Mouse (Mus musculus) gastrocnemius, postnatal 4 days (tissue): ENCODE data around the gene Gm19426. TPM values are rescaled to one million over a fixed set of nuclear protein-coding genes. Genes with fewer than 3 reads are reported as not detected.

Experiments
- DNase-seq, 2 experiments: peaks; one replicate each; pipeline ENCODE4 v3.0.0; 2021 to 2022; ENCODE audit warnings: low spot score in 2 of 2, mixed read lengths in 2 of 2
- microRNA-seq: library from miRNA; unstranded; fragments of <30 nt; microRNA quantifications from one replicate; pipeline ENCODE4 v1.2.0, GENCODE M21; 2021
- total RNA-seq, 2 experiments: library from RNA; stranded (reverse); gene quantifications; 2 replicates each; pipeline ENCODE4 v1.2.3; 2021

The Gm19426 gene
- total RNA-seq, 2 experiments from 2014 or later = 4.0 to 6.3 TPM

DNA sequence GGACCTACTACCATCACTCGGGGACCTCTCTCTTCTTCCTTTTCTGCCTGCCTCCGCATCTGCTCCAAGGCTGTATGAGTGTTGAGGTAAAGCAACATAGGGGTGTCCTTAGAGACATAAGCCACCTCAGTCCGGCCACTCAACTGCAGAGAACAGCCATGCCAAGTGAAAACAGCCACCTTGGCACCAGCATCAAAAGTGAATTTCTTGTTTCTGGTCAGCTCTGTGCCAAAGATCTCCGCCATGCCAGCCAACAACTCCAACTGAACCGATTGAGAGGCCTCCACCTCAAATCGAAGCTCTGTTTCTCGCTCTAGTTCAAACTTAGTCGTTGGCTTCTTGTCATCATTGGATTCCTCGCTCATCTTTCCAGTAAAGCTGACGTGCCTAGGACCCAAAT lies 17.7 kb downstream of the Gm19426 start:
- no peak for DNase-seq

DNA sequence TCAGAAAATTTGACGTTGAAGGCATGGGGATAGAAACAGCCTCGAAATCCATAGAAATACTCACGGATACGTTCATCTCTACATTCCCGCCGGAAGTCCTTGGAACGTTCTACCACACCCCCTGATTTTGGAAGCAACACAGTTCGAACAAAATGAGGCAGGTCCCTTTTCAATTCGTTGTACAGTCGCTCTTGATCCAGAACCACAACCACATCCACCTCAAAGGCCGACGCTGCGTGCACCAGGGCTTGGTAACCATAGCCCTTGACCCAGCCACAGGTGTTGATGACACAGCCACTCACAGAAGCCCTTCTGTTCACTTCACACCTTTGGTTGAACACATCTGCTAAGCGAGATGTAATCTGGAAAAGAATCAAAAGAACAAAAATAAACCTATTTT lies 19.6 kb downstream of the Gm19426 start:
- no peak for DNase-seq

DNA sequence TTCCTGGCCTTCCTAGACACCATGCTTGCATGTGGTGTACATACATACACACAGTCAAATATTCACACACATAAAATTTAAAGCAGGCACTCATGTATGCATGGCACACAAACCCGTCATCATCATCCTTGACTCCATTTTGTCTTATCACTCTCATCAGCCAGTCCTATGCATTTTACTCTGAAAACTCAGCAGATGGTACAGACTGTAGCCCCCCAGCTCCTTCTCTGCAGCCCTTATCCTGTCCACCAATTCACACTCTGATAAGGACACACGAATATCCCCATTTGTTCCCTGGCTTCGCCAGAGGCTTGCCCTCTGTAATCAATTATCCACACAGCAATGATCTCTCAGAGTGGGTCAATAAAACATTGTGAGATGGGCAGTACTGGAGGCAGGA lies 22.3 kb downstream of the Gm19426 start:
- no peak for DNase-seq

DNA sequence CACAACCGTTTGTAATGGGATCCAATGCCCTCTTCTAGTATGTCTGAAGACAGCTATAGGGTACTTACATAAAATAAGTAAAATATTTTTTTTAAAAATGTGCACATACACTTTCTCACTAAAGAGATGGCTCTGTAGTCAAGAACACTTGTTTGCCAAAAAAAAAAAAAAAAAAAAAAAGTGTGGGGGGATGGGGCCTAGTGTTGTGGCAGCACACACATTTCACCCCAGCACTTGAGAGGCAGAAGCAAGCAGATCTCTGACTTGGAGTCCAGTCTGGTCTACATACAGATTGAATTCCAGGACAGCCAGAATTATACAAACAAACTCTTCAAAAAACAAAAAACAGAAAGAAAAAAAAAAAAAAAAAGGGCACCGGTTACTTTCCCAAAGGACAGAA lies 22.7 kb downstream of the Gm19426 start:
- DNase-seq = no peak

DNA sequence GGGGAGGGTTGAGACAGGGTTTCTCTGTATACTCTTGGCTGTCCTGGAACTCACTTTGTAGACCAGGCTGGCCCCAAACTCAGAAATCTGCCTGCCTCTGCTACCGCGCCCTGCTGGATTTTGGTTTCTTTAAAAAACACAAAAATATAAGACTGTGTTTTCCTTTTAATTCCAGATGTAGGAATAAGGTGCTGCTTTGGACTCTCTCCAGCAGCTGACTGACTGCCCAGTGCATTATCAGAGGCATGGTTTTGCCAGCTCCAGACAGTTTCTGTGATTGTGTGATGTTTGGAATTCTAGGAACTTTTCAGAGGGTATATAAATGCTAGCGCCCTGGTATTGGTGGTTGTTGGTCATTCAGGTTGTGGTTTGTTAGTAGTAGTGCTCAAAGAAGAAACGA lies 26.1 kb downstream of the Gm19426 start:
- DNase-seq = no peak

DNA sequence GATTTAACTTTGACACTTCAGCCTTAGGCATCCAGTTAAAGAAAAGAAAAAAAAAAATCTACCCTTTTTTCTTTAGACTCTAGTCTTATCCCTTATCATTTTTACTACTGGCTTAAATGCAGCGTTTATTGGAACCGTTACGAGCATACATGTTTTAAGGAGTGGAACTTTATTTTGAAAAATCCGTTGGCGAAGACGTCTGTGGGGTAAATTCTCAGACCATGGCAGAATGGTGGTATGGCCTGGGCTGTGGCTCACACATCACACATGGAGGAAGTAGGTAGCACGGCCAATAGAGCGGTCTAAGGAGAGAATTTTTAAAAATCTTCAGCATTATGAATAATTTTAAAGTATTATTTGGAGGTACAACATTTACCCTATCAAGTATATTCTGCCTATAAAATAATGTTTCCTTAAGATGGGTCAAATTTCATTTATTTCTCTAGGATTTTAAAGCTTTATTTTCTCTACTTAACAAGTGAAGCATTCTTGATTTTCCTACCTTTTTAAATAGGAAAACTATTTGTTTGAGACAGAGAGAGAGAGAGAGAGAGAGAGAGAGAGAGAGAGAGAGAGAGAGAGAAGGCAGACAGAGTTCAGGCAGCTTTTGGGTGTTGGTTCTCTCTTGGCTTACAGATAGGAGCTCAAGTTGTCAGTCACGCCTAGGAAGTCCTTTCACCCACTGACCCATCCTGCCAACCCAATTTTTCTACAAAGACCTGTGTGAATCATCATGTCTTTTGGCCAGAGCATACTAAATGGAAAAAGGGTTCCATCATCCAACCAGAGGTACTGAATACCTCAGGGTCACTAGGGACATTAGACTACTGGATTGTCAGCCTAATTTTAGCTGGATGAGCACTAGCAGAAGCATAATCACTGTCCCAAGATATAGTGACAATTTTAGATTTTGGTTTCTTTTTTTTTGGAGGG lies 26.8 kb downstream of the Gm19426 start:
- no peak for DNase-seq

DNA sequence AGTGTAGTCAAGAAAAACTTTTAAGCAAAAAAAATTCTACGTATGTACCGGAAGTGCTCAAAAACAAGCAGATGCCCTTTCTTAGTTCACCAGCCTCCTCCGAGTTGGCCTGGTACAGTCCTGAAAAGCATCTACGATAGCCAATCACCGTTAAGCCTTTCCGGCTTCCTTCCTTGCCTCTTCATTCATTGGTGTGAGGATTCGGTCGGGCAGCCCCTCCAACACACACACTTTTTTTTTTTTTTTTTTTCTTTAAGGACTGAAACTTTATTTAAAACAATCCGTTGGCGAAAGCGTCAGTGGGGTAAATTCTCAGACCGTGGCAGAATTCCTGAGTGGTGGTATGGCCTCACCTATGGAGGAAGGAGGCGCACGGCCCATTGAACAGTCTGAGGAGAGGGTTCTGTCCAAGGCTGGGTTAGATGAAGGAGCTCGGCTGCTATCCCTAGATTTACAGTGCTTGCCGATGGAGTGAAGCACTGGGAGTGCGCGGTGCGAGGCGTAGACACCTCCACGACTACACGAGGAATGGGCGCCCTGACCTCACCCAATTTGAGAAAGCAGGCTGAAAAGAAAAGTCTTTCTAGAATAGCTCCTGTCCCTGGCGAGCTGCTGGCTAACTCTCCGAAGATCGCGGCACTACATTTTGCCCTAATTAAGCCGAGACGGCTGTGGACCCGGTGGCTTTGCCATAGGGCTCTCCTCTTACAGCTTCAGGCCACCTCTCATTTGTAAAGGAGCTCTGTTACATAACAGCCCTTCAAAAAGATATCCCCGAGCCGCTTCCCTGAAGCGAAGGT lies 27.7 kb downstream of the Gm19426 start:
- peak; percentile 35 to 51 for DNase-seq

DNA sequence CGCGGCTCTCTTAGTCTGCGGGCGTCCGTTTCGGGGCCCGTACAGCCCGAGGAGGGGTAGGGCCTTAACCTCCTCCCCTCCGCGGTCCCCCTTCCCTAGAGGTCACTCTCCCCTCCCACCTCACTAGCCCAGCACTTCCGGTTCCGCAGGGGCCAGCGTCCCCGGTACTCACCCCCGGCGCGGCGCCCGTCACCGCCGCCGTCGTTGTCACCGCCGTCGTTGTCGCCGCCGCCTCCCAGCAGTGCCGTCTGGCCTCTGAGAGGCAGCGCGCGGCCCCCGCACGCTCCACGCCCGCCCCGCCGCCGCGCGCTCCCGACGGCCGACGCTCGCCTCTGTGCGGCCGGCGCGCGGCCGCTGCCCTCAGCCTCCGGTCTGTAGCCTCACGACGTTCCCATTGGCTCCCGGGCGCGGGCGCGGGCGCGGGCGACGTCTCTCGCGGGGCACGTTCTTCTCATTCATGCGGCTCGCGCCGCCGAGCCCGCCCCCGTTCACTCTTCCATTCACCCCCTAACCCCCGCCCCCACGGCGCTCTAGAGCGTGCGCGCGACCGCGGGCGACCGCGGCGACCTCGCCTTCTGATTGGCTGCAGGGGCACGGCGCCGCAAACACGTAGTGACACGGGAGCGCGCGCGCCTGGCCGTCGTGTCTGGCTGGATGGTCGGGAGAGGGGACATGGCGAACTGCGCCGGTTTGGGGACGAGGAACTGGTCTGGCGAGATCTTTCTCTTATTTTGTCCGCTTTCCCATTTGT lies 28.5 kb downstream of the Gm19426 start, which contains the start of gene Zdhhc5:
TSS of gene Zdhhc5 (minus strand) at position 370 of the 751 bp plus-strand sequence.
- peak; percentile 99 for DNase-seq

DNA sequence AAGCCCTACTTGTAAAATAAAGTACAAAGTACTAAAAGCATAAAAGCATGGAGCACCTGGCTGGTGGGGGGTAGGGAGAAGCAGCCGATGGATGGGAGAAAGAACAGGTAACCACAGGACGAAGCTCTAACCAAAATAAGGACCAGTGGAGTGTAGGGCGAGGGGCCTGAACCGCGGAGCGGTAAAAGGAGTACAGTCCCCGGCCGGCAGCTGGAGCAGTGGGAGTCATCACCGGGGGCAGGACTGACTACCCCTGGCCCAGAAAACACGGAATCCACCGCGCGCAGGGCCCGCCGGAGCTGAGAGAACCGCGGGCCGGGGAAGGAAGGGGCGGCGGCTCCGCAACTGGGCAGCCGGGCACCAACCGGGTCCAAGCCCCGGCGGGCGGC lies 29.0 kb downstream of the Gm19426 start:
- DNase-seq = no peak

DNA sequence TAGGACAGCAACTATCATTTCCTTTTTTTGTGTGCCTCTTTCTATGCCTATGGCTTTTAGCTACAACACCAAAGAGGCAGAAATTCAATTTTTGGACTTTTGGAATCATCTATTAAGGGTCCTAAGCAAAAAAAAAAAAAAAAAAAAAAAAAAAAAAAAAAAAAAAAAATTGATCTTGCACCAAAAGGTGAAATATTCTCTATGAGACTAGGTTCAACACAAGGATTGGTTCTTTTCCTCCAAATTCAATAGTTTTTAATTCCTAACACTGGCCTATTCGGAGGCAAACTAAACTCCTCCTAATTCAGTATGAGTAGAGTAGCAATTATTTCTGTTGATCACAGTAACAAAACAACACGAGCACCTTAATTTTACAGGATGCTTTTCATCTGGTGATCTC lies 31.6 kb downstream of the Gm19426 start:
- no peak for DNase-seq

DNA sequence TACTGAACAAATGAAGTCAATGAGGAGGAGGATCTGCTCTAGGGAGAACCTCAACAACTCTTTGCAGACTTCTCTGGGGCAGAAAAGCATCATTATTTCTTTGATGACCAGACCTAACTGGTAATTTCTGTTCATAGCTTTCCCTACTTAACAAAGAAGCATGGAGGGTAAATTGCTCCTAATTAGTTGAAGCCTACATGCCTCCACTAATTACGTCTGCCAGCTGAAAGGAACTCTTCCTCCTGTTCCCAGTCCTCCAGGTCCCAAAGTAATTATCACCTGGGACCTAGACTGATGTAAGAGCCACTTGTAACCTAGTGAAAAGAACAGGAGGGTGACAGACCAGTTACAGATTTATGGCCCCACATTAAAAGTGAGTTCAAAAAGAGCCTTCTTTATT lies 35.9 kb downstream of the Gm19426 start:
- DNase-seq = no peak

DNA sequence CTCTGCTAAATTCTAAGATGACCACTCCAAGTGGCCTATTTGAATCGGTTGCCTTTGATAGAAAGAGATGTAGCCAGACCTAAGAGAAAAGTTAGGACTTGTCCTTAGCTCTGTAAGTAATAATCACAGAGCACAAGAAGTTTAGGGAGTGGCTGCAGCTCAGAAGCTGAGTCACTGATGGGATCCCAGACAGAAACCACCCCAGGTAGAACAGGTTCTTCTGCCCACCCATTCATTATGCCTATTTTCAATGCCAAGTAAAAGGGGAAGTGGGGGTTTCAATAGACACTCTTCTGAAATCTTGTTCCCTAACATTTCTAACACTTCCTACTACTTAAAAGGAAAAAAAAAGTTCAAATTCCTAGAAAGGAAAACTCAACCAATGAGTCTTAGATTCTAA lies 38.2 kb downstream of the Gm19426 start:
- DNase-seq = no peak

DNA sequence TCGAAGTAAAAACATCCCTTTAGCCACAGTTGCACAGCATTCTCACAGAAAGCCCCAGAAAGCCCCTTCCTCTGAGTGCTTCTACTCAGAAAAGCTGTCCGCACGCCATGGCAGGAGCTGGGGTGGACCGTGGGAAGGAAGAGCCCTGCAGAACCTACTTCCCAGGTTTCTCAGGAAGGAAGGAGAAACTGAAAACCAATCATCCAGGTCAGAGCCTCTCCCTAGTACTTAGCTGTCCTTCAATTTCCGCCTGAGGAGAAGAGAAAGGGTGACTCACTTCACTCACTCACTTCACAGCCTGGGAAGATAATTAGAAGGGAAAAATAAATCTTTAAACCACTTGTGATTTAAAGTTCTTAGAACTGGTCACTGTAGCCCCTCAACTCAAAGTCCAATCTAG lies 39.1 kb downstream of the Gm19426 start:
- no peak for DNase-seq

DNA sequence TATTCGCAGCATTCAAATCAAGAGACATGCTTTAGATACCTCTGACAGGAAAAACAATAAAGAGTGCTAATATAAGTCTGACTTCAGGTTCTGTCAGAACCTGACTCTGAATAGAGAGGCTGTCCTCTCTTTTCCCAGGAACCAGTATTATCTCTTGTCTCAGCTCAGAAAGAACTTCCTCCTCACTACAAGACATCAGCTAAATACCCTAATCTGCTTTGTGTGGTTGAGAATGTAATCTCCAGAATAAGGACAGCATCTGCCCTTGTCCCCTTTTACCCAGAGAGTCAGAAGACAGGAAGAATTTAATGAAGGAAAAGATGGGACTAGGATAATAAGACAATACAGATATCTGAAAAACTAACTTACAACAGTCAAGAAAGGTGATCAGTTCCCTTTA lies 40.0 kb downstream of the Gm19426 start:
- DNase-seq = no peak

DNA sequence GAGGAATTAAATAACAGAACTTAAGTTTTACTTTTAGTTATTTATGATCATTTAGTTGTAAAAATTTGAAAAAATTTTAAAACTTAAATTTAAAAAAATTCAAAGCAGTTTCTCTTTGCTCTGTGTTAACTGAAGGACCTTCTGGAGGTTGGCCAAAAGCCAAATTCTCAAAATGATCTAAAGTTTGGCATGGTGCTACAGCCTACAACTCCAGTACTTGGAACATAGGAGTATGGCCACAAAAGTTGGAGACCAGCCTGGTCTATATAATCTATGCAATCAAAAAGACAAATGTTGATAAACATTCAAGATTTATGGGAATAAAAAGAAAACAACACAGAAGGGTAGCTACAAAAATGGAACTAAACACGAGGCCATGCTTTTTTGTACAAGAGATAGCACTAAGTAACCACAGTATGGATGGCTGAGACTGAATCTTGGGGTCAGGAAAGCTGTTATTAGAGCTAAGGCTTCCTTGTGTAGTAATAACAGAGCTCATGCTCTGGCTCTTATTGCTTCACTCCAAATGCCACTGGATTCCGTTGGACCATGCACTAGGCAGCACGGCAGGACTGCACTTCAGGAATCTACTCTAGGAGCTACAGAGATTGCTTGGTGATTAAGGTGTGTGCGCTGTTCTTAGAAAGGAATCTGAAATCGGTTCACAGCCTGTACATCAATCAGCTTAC lies 48.3 kb downstream of the Gm19426 start:
- DNase-seq = no peak

Small RNAs within 50 kb of the gene (microRNA-seq; reads per million reads assigned to microRNA genes)
- 6,205 reads per million, percentile 91 among the genes with 10 or more reads in this experiment for gene Mir130a

Other genes starting within 250 kb of the Gm19426 start
- gene Ctnnd1, start 92.9 kb downstream of the Gm19426 start, total RNA-seq = 10 to 100 TPM; 89.3 to 97.3 TPM
- under 1 TPM in 1 of 2 experiments, not detected in 1; 0.08 TPM for gene Btbd18, start 84.6 kb downstream of the Gm19426 start, total RNA-seq
- gene Selenoh, start 72.9 kb downstream of the Gm19426 start, total RNA-seq = 10 to 100 TPM; 32.2 to 49.9 TPM
- gene Gm28635, start 65.6 kb downstream of the Gm19426 start, total RNA-seq = under 1 TPM; 0.08 to 0.76 TPM
- 10 to 100 TPM; 17.8 to 19.3 TPM for gene Med19, start 65.3 kb downstream of the Gm19426 start, total RNA-seq
- gene Tmx2, start 64.5 kb downstream of the Gm19426 start, total RNA-seq = 10 to 100 TPM; 46.6 to 48.5 TPM
- 10 to 100 TPM; 45.1 to 50.9 TPM for gene Zdhhc5, start 28.5 kb downstream of the Gm19426 start, total RNA-seq
- gene Clp1, start 16.3 kb downstream of the Gm19426 start, total RNA-seq = 1 to 10 TPM; 6.8 to 8.6 TPM
- under 1 TPM; 0.74 to 0.78 TPM for gene Ypel4, start 9.6 kb downstream of the Gm19426 start, total RNA-seq
- gene Serping1, start 31.8 kb upstream of the Gm19426 start, total RNA-seq = 10 to 100 TPM; 67.9 to 78.7 TPM
- 10 to 100 TPM; 10.7 to 11.4 TPM for gene Ube2l6, start 55.2 kb upstream of the Gm19426 start, total RNA-seq
- gene Smtnl1, start 79.0 kb upstream of the Gm19426 start, total RNA-seq = 10 to 100 TPM; 57.0 to 70.9 TPM
- gene Timm10, start 83.3 kb upstream of the Gm19426 start, total RNA-seq = 10 to 100 TPM; 48.9 to 51.4 TPM
- gene Slc43a1, start 95.2 kb upstream of the Gm19426 start, total RNA-seq = 1 to 10 TPM; 5.6 to 7.8 TPM
- gene Rtn4rl2, start 143.1 kb upstream of the Gm19426 start, total RNA-seq = under 1 TPM; 0.37 to 0.80 TPM
- 10 to 100 TPM; 29.4 to 29.7 TPM for gene Slc43a3, start 192.9 kb upstream of the Gm19426 start, total RNA-seq
- gene Prg2, start 236.8 kb upstream of the Gm19426 start, total RNA-seq = not detected
- gene Prg3, start 244.6 kb upstream of the Gm19426 start, total RNA-seq = not detected